Mouse (Mus musculus): Measurements from ENCODE around the gene Gramd1b.

The Gramd1b gene

GRCm38 (mm10) chr9:40316865-40317660 is 214.1 kb downstream of the Gramd1b start:
- DNase-seq (ENCODE audit: low spot score in 2 of 2): no peak

GRCm38 (mm10) chr9:40311813-40312212 is 219.4 kb downstream of the Gramd1b start:
- no peak for DNase-seq (ENCODE audit: low spot score in 2 of 2)

GRCm38 (mm10) chr9:40309876-40310275 is 221.3 kb downstream of the Gramd1b start:
- DNase-seq (ENCODE audit: low spot score in 2 of 2): no peak

GRCm38 (mm10) chr9:40307311-40307710 is 223.9 kb downstream of the Gramd1b start:
- DNase-seq (ENCODE audit: low spot score in 2 of 2): no peak

DNA sequence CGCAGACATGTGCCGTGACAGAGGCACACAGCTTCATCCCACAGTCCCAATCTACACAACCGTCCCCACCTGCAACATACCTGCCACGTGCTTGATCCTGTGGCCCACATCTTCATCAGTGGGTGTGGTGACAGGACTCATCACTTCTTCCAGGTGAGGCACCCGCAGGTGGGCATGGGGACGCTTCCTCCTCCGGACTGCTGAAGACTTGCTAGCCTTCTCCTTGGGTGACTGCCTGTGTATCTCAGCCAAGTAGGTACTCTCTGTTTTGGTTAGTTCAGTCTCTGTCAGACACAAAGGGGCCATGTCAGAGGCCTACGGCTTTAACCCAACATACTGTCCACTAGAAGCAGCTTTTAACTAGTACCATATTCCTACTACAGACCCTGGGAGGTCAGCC is 226.9 kb downstream of the Gramd1b start:
- no peak for DNase-seq (ENCODE audit: low spot score in 2 of 2)

- DNase-seq (ENCODE audit: low spot score in 2 of 2): no peak
Measured at GRCm38 (mm10) chr9:40302375-40302774, 228.8 kb downstream of the Gramd1b start.

- no peak for DNase-seq (ENCODE audit: low spot score in 2 of 2)
Measured at GRCm38 (mm10) chr9:40301475-40301874, 229.7 kb downstream of the Gramd1b start.

GRCm38 (mm10) chr9:40300018-40300989 is 230.9 kb downstream of the Gramd1b start:
- no peak for DNase-seq (ENCODE audit: low spot score in 2 of 2)

- no peak for DNase-seq (ENCODE audit: low spot score in 2 of 2)
Measured at GRCm38 (mm10) chr9:40299323-40299722, 231.9 kb downstream of the Gramd1b start.

- DNase-seq (ENCODE audit: low spot score in 2 of 2): no peak
Measured at GRCm38 (mm10) chr9:40297969-40298368, 233.2 kb downstream of the Gramd1b start.

- DNase-seq (ENCODE audit: low spot score in 2 of 2): no peak
Measured at GRCm38 (mm10) chr9:40296251-40296650, 234.9 kb downstream of the Gramd1b start.

- DNase-seq (ENCODE audit: low spot score in 2 of 2): no peak
Measured at GRCm38 (mm10) chr9:40294866-40295265, 236.3 kb downstream of the Gramd1b start.

- no peak for DNase-seq (ENCODE audit: low spot score in 2 of 2)
Measured at GRCm38 (mm10) chr9:40294210-40294609, 237.0 kb downstream of the Gramd1b start.

GRCm38 (mm10) chr9:40293740-40294139 is 237.4 kb downstream of the Gramd1b start:
- no peak for DNase-seq (ENCODE audit: low spot score in 2 of 2)

DNA sequence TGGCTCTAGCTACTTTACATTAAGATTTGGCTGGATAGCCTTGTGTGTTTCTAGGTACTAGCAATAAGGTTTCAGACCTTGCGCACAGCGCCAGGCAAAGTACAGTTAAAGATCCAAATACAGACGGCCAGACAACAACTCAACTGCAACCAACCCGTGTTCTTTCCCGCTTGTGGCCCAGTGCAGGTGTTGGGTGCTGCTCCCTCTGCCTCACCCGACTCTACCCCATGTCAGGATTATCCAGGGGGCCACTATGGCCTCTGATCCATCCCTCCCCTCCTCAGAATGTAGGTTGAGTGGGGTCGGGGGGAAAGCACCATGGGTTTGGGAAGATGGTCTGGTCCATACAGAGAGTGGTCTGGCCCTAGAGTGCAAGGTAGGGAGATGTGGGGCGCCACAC is 237.9 kb downstream of the Gramd1b start:
- no peak for DNase-seq (ENCODE audit: low spot score in 2 of 2)

GRCm38 (mm10) chr9:40292475-40292874 is 238.7 kb downstream of the Gramd1b start:
- DNase-seq (ENCODE audit: low spot score in 2 of 2): no peak

- no peak for DNase-seq (ENCODE audit: low spot score in 2 of 2)
Measured at GRCm38 (mm10) chr9:40282968-40283367, 248.2 kb downstream of the Gramd1b start.

DNA sequence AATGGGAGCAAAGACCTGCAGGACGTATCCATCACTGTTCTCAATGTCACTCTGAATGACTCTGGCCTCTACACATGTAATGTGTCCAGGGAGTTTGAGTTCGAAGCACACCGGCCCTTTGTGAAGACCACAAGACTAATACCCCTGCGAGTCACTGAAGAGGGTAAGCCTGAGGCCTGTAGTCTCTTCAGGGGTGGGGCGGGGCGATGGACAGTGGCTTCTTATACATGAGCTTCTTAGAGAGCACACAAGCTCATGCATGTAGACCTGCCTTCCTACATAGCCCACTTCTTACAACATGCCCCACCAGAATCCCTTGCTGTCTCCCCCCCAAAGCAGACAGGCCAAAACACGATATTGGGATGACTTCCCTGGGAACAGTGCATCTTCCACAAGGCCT is 251.7 kb downstream of the Gramd1b start:
- DNase-seq (ENCODE audit: low spot score in 2 of 2): no peak

- no peak for DNase-seq (ENCODE audit: low spot score in 2 of 2)
Measured at GRCm38 (mm10) chr9:40277671-40278070, 253.5 kb downstream of the Gramd1b start.

- no peak for DNase-seq (ENCODE audit: low spot score in 2 of 2)
Measured at GRCm38 (mm10) chr9:40275904-40276303, 255.3 kb downstream of the Gramd1b start.

DNA sequence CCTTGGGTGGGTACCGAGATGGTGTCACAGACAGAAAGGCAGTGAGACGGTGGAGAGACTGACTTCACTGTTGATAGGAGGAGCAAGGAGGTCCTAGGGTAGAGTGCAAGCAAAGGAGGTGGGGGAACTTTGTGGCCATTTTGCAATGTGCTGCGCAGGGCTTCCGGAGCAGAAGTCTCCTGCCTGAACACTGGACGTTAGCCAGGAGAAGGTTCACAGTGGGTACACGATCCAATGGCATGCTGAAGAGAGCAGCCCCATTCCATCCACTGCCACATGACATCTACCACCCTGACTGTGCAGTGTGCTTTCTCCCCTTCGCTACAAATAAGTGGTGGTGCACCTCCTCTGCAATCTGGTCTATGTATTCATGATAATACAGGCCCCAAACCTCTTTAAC is 258.4 kb downstream of the Gramd1b start:
- no peak for DNase-seq (ENCODE audit: low spot score in 2 of 2)

DNA sequence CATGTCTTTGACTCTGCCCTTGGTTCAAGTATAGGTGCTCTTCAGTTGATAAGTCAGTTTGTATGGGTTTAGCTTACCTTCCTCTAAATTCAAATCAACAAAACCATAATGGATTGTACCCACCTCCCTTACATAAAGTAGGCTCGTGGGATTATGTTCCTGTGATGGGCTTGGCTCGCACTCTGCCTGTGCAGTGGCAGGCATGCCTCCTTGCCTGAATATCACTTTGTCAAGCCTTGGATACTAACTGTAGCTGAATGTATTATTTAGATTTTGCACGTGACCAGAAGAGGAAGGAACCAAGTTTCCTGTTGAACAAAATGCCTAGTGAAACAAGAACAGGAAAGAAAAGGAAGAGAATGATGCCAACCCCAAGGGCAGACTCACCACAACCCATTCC is 260.1 kb downstream of the Gramd1b start:
- no peak for DNase-seq (ENCODE audit: low spot score in 2 of 2)

- no peak for DNase-seq (ENCODE audit: low spot score in 2 of 2)
Measured at GRCm38 (mm10) chr9:40269880-40270279, 261.3 kb downstream of the Gramd1b start.

Measured in urinary bladder, postnatal 36 days (tissue).